Mouse (Mus musculus): Measurements from ENCODE around the gene Aff4.

The Aff4 gene

DNA sequence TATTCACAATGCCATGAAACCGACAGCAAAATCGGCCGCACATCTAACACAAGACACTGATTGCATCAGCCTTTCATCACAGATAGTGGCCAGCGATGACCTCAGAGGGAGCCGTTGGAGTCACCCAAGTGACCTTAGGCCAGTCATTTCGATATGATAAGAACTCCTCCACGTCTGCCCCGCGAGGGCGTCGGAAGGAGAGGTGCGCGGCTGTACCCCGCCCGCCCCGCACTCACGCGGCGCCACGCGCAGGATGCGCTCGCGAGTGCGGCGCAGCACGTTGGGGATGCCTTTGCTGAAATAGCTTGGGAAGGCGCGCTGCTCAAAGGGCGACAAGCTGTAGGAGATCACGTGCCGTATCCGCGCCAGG, 79.7 kb downstream of the Aff4 start:
- DNase-seq, result peak; percentile 54

DNA sequence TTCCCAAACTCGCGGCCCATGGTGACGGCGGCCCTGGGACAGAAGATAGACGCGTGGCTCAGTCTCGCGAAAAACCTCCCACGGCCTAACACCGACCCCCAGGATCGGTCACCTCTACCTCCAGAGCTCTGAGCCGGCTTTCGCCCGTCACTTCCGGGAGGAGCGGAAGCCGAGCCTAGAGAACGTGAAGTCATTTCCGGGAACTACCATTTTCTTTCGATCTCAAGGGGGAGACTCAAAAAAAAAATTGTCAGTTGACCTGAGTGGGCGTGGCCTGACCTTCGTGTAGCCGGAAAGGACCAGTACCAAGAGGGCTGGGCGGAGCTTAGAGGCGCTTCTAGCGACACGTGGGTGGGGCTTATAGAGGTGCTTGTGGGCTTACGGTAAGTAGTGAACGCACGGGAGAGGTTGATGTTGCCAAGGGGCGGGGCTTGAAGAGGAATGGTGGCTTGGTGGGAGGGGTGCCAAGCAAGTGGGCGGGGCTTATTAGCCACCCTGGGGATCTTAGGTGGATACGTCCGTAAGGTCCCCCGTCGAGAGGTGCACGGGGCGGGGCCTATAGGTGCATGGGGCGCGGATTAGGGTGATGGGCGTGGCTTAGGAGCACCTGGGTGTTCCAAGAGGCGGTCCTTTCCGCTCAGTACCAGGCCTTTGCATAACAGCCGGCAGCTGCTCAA, 80.2 kb downstream of the Aff4 start, which contains the start of the genes Uqcrq and Gdf9:
Gene Uqcrq (minus strand): TSS at position 162 of the 677 bp plus-strand sequence.
Gene Gdf9 (plus strand): TSS at position 354 of the 677 bp plus-strand sequence.
- peak; percentile 99 for DNase-seq

DNA sequence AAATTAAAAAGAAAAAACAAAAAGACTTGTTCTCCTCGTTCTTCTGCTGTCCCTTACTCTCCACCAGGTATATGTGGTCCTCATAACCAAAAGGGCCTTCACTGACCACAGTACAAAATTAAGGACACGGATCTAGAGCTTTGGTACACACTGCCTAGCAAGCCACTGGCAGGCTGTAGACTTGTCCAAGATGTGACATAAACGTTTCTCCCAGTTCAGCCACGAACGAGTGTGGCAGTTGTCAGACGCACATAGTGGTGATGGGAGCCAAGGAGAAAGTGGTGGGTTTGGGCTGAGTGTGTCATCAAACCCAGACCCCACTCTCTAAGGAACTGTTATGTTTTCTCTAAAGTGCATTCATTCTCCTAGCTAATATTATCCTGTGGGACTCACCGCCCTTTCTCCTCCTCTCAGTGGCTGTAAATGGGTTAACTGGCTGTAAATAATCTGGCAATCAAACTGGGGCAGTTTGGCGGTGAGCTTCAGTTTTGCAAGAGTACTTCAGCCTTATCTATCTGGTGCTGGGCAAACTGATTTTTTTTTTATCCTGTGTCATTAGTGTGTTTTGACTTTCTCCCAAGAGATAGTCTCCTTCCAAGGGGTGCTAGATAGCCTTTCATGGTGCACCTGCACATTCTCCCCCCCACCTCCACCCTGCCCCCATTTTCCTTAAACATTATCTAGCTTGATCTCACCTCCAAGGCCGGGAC, 80.9 kb downstream of the Aff4 start:
- peak; percentile 35 for DNase-seq

DNA sequence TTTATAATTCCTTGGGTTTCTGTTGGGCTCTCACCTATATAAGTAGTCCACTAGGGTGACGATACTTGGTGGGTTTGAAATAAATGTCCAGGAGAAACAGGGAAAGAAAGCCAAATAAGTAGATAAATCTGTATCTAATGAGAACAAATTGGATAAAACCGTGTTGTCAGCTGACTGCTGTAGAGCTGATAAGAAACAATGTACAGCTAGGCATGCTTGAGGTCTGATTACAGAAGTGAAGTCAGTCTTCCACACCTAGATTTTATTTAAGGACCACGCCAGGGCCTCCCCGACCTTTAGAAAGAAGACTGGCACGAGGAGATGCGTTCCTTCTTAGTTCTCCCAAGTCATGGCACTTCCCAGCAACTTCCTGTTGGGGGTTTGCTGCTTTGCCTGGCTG, 82.4 kb downstream of the Aff4 start:
- DNase-seq, result no peak

DNA sequence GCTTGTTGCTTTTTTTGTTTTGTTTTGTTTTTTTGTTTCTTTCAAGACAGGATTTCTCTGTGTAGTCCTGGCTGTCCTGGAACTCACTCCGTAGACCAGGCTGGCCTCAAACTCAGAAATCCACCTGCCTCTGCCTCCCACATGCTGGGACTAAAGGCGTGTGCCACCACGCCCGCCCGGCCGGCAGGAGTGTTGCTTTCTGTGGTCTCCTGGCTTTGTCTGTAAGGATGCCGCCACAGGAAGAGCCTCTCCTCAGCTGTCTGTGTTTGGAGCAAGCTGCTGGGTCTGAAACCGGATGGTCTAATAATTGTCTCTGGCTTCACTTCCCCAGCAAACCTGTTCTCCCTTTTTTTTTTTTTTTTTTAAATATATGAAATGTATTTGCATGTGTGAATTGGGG, 84.9 kb downstream of the Aff4 start:
- DNase-seq, result no peak

DNA sequence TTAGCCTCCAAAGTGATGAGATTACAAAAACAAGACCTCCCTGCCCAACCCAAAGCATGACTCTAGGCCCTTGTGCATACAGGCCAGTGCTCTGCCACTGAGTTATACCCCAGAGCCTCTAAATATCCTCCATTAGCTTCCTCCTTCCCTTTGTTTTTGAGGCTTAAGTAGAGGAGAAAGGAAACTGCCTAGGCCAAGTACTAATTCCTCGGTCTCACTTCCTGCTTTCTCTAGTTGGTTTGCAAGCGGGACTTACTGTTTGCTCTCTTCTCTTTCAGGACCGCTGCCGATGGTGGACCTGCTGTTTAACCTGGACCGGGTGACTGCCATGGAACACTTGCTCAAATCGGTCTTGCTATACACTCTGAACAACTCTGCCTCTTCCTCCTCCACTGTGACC, 85.7 kb downstream of the Aff4 start:
- no peak for DNase-seq

DNA sequence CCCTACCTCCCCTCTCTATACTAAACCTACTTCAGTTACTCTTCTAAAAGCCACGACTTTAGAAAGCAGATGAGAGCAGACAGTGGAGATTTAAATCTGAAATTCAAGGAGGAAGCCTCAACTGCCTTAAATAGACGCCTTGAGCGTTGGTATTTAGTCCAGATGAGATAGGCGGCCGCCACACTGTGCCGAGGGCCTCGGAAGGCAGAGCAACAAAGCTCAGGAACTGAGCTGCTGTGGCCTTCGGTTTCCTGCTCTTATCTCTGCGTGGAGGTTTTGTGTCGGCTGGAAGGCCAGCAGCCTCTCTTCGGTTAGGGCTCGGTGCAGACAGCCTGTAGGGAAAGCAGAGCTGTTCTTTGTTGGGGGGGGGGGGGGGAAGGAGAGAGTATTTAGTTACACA, 91.3 kb downstream of the Aff4 start:
- DNase-seq, result peak; percentile 56

DNA sequence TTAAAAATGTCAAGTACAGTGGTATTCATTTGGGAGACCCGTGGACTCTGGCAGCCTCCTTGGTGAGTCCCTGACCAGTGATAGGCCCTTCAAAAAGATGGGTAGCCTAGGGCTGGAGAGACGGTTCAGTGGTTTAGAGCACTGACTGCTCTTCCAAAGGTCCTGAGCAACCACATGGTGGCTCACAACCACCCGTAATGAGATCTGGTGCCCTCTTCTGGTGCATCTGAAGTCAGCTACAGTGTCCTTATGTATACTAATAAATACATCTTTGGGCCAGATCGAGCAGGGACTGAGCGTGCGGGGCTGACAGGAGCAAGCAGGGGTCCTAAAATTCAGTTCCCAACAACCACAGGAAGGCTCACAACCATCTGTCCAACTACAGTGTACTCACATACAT, 93.2 kb downstream of the Aff4 start:
- DNase-seq, result no peak

DNA sequence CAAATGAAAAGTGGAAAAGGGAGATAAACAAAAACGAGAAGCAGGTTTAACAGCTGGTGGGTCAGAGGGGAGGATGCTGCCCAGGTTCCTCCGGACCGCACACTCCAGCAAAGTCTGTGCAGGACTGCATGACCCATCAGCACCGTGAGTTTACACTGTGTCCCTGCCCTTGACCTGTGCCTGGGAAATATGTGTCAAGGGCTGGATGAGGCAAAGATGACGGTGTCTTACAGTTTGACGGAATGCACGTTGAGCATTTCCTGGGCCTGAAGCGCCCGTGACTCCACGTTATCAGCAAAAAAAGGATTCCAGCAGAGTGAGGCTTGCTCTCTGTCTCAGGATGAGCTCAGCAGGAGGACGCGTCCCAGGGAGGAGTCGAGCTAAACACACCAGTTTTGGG, 94.9 kb downstream of the Aff4 start:
- DNase-seq, result no peak

DNA sequence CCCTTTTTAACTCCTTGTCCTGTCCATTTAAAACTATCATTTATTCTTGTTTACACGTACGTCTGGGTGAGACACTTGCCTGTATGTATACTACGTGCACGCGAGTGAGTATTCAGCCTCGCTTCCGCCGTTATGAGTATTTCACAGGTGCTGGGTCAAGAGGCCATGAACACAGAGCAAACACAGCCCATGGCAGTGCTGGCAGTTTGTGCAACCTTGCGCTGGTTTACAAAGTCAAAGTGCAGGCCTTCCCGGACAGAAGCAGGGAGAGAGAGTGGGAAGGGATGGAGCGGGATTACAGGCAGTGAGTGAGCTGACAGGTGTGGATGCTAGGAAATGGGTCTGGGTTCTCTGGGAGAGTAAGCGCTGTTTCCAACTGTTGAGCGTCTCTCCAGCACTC, 95.5 kb downstream of the Aff4 start:
- DNase-seq, result peak; percentile 47

DNA sequence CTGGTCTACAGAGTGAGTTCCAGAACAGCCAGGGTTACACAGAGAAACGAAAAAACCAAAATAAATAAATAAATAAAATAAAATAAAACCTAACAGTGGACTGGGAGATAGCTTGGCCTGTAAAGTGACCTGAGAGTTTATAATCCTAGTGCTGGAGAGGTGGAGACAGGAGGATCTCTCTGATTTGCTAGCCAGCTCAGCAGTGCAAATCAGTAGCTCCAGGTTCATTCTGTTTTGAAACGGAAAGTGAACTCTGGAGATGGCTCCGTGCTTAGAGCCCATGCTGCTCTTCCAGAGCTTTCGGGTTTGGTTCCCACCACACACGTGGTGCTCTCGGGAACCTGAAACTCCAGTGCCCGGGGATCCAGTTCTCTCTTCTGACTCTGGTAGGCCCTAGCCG, 97.4 kb downstream of the Aff4 start:
- DNase-seq, result no peak

DNA sequence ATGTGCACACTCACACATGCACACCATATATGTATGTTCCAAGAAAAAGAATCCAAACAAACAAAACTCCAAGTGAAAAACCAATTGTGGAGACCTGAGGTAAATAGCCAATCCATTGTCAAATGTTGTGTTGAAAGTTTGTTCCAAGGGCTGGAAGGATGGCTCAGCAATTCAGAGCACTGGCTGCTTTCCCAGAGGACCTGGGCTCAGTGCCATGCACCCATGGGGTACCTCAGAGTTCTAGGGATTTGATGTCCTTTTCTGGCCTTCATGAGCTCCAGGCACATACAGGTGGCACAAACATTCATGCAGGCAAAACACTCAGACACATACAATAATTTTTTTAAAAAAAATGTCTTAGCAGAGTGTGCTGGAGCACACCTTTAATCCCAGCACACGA, 97.9 kb downstream of the Aff4 start:
- DNase-seq, result no peak

DNA sequence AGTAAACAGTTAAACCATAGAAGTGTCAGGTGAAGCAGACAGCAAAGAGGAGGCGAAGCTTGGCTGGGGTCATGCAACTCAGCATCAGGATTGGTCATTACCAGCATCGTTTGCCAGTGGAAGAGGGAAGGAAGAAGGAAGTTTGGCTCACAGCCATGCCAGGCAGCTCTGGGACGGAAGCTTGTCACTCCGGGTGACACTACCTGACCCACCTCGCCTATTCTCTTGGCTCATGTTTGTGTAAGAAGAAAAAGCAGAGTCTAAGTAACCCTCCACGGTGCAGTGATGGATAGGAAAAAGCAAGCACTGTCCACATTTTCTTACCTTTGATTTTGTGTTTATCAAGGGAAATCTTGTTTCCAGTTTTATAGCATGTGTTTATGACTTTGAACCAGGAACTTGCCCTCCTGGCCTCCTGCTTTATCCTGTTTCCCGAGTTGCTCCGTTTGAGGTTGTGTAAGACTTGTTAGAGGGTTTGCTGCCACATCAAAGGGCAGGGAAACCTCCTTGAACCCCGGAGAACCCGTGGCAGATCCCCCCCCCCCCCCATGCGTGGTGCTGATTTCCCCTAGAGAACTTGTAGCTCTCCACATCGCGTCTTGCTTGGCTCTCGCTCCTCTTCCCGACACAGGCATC, 99.6 kb downstream of the Aff4 start:
- DNase-seq, result no peak

DNA sequence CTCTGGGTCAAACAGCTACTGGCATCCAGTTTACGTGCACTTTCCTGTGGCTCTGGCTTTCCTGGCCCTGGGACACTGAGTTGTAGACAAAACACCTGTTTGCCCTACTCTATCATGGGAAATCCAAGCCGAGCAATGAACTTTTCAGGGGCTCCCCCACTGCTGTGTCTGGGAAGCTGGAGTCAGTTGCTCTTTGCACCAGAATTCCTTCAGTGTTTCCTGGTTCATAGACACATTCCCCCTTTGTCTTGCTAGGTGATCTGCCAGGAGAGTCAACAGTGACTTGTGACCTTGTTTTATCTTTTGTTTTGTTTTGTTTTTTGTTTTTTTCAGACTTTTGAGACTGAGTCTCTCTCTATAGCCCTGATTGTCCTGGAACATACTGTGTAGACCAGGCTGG, 100.7 kb downstream of the Aff4 start:
- DNase-seq, result no peak

DNA sequence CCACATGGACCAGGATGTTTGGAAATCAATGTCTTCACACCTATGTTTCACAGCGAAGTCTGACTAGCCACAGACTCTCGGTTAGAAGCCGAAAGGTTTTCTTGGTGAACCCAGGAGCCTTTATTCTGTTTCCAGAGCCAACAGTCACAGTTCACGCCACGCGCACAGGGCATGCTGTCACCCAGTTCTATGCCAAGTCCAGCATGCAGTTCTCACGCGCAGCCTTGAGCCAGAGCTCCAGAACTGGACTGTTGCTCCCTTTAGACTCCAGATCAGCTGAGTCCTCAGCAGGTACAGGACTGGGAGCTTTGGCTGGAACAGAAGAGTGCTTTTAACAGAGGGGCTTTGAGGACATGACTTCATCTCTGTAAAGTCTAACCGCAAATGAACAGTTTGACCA, 101.8 kb downstream of the Aff4 start:
- DNase-seq, result no peak

DNA sequence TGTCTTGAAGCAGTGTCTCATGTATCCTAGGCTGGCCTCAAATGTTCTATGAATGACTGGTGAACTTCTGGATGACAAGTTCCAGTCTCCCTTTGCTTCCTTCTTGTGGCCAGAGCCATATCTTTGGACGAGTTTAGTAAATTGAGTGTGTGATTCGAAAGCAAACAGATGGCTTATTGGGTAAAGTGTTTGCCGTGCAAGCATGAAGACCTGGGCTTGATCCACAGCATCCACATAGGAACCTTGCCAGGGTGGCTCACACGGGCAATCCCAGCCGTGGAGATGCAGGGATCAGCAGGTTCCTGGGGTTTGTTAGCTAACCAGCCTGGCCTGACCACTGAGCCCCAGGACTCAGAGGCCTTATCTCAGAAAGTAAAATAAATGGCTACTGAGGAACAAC, 102.4 kb downstream of the Aff4 start:
- no peak for DNase-seq

DNA sequence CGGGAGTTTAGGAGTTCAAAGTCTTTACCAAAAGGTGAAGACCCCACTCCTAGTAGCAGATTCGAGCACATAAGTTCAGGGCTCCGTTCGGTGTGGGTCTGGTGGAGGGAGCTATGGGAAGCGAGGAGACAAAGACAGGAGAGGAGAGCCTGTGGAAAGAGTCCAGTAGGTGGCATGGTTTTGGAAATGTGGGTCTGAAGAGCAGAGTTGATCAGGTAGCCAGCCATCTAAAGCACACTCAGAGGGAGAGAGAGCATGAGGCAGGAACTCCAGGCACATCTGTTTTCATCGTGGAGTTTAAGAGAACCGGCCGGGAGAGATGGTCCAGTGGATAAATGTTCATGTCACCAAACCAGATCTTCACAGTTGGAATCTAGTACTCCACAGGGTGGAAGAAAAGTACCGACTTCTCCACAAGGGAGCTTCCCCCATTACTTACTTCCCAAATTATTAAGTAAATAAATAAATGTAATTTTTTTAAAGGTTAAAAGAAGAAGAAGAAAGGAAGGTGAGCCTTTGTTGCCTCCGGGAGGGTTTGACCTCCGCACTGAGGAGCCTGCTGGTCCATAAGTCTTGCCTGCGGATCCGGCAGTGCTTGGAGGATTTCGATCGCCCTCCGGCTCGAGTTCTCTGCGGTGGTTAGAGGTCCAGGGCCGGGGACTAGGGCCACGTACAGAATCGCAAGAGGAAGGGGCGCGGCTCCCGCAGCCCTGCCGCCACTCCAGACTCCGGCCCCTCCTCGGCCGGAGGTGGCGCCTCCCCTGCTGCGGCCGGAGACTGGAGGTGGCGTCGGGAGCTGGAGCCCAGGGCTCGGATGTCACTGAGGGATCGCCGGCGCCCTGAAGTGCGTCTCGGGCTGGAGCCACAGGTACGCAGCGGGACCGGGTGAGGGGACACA, 106.1 kb downstream of the Aff4 start, which contains the start of the genes Gm10447 and Shroom1:
Gene Gm10447 (minus strand): TSS at position 637 of the 898 bp plus-strand sequence.
Gene Shroom1 (plus strand): TSS at position 732 of the 898 bp plus-strand sequence.
- DNase-seq, result peak; percentile 65

DNA sequence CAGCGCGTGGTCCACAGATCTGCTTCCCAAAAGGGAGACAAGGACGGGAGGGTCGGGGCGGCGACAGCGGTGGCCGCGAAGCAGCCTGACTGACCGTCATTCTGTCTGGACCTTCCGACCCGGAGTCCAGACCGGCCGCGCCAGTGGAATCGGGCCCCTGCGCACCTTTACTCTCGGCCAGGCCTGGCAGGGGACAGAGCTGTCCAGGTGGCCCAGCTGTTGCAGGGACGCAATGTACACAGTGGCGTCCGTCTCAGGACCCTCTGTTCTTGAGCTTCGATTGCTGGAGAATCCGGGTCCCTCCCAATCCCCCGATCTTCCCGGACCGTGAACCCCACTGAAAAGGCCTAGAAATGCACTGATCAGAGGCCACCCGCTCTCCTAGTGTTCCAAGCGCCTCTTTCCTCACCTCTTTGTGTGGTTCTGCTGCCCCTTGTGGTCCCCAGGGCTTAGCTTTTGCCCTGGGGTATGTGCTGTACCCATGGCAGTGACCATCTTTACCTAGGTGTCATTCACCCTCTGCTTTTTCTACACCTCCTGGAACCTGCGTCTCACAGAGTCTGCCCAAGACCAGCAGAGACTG, 106.8 kb downstream of the Aff4 start:
- peak; percentile 16 for DNase-seq

DNA sequence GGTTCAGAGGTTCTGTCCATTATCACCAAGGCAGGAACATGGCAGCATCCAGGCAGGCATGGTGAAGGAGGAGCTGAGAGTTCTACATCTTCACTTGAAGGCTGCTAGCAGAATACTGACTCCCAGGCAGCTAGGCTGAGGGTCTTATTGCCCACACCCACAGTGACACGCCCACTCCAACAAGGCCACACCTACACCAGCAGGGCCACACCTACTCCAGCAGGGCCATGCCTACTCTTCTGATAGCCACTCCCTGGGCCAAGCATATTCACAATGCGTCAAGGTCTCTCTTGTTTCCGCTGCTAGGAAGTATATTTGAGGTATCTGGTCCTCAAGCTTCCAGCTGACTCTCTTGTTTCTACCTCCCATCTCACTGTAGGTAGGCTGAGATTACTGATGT, 108.4 kb downstream of the Aff4 start:
- no peak for DNase-seq

DNA sequence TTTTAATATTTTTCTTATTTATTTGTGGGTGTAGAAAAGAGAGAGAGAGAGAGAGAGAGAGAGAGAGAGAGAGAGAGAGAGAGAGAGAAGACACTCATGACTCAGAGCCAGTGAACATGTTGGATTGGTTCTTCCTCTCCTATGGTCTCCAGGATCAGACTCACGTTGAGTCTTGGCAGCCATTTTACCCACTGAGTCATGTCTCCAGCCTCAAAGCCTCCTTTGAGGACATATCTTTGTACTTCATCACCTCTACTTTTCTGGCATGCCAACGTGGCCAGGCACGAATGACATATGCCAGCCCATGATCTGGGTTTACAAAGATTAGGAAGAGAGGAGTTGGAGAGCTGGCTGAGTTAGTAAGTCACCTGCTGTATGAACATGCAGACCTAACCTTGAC, 109.6 kb downstream of the Aff4 start:
- no peak for DNase-seq

DNA sequence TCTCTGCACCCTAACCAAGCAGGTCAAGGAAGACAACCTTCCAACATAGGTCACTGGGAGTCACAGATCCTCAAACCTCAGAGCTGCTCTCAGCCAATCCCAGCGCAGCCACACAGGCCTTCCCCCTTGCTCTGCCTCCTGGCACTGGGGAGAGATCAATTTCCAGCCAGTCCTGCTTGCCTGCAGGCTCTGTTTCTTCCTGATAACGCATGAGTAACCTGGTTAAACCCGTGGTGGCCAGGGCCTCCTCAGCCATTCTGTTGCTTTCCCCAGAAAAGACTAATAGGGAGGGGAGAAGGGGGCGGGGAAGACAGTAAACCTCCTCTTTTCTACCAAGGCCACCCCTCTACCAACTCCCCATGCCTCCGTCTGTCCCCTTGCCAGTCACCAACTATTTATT, 111.1 kb downstream of the Aff4 start:
- DNase-seq, result peak; percentile 49

All from liver (tissue).